Mouse (Mus musculus) lung, postnatal 0 days (tissue): Measurements from ENCODE around the gene Lrguk. TPM values are rescaled to one million over a fixed set of nuclear protein-coding genes. Genes with fewer than 3 reads are reported as not detected.

Experiments used
- ATAC-seq: fragments of 200-750 bp; cut with Nextera tagmentation; 2 replicates; pipeline ENCODE4 v1.8.0; 2017; ENCODE audit warnings: moderate library complexity
- DNase-seq: peaks from one replicate; pipeline ENCODE4 v3.0.0-alpha.2; 2016; ENCODE audit warnings: low spot score
- H3K27ac ChIP-seq: fragments of 300-500 bp; sonication (generic); 2 replicates; pipeline ENCODE4 v1.5.1; 2014; ENCODE audit warnings: antibody characterized with exemption, mild to moderate bottlenecking, low read length, mixed read lengths
- H3K27me3 ChIP-seq: fragments of 300-500 bp; sonication (generic); replicated peaks from 2 replicates; pipeline ENCODE4 v1.6.1; 2014; ENCODE audit warnings: low read length, mixed read lengths; ENCODE audit not compliant: insufficient read depth
- H3K36me3 ChIP-seq: fragments of 300-500 bp; sonication (generic); 2 replicates; pipeline ENCODE4 v1.6.1; 2014; ENCODE audit warnings: low read length, mixed read lengths; ENCODE audit not compliant: insufficient read depth
- H3K4me1 ChIP-seq: fragments of 300-500 bp; sonication (generic); 2 replicates; pipeline ENCODE4 v1.6.1; 2014; ENCODE audit warnings: antibody characterized with exemption, low read depth, low read length, mixed read lengths; ENCODE audit not compliant: insufficient read depth
- H3K4me2 ChIP-seq: fragments of 300-500 bp; sonication (generic); replicated peaks from 2 replicates; pipeline ENCODE4 v1.6.1; 2014; ENCODE audit warnings: low read depth, mild to moderate bottlenecking, low read length, moderate library complexity, mixed read lengths
- H3K4me3 ChIP-seq: fragments of 300-500 bp; sonication (generic); 2 replicates; pipeline ENCODE4 v1.5.1; 2014; ENCODE audit warnings: low read depth, low read length
- H3K9ac ChIP-seq: fragments of 300-500 bp; sonication (generic); replicated peaks from 2 replicates; pipeline ENCODE4 v1.6.1; 2014; ENCODE audit warnings: low read depth, mild to moderate bottlenecking
- H3K9me3 ChIP-seq: fragments of 300-500 bp; sonication (generic); 2 replicates; pipeline ENCODE4 v1.6.1; 2016; ENCODE audit warnings: low read length, mixed read lengths
- CTCF ChIP-seq: IDR thresholded peaks from 2 replicates; pipeline ENCODE4 v1.5.1; 2016; ENCODE audit warnings: antibody characterized with exemption, mild to moderate bottlenecking
- EP300 ChIP-seq: IDR thresholded peaks from 2 replicates; pipeline ENCODE4 v1.6.1; 2016; ENCODE audit warnings: antibody characterized with exemption, mild to moderate bottlenecking, control low read depth
- WGBS: fragments of 180-500 bp; shearing (Covaris S2); extraction: QIAGEN DNeasy Blood & Tissue Kit; methylation state at CpG from one replicate; pipeline ENCODE4 v1.1.7; 2014; 5-methylcytosine and 5-hydroxymethylcytosine counted together
- polyA plus RNA-seq: library from polyadenylated mRNA; unstranded; fragments of >200 nt; fragmentation: Nextera tagmentation; extraction: Ambion mirVana; gene quantifications from 2 replicates; pipeline ENCODE4 v1.2.1, GENCODE M21; 2015

Lrguk gene
- polyA plus RNA-seq, 1 experiment from 2014 or later = 3.6 TPM

DNA sequence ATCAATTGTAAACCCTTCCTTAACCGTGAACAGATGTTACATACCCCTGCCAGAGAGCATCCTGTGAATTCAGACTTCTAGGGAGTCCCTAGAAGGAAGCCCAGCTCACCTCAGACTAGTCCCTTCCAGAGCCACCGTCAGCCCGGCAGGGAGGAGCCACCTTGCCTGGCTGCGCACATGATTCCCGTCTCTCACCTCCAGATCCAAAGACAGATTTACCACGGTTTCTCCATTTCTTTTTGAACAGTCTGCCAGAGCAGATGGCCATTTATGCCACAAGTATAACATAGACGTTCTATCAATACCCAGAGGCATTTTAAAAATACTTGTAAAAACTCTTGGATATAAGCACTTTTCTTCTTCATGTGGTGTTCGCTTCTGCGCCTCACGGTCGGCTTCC, 46.3 kb downstream of the Lrguk start:
- Histone ChIP-seq H3K4me3 (no peak overlapping the region), H3K4me2 (no peak overlapping the region), H3K9ac (no peak overlapping the region), H3K9me3 (no peaks in the 10 kb centered on the region), H3K27ac (no peak overlapping the region), H3K36me3 (no peaks in the 10 kb centered on the region), H3K27me3 (no peaks in the 10 kb centered on the region), H3K4me1 (no peaks in the 10 kb centered on the region)
- TF ChIP-seq CTCF (no peak), EP300 (no peak)
- DNase-seq = no peak
- ATAC-seq = no peak
- 85% methylated on average over 11 of the region's 11 CpGs for WGBS

DNA sequence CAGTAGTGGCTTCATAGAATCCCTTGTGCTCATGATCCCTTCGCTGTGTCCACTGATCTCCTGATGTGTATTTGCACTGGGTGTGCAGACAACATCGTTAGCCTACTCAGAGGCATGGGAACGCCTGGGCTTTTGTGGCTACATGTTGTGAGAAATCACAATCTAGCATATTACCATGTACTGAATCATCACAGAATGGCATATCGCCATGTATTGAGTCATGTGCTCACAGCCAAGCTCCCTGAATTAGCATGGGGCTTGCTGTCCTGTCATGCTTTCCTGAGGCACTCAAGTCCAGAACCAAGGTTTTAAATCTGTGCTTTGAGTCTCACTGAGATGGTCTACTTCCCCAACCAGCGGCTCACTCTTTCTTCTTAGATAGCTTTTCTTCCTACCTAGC, 54.2 kb downstream of the Lrguk start:
- Histone ChIP-seq H3K9ac (no peak overlapping the region), H3K9me3 (no peaks in the 10 kb centered on the region), H3K36me3 (no peaks in the 10 kb centered on the region), H3K27me3 (no peaks in the 10 kb centered on the region), H3K4me1 (no peaks in the 10 kb centered on the region), H3K4me2 (no peak overlapping the region), H3K4me3 (no peak overlapping the region), H3K27ac (no peak overlapping the region)
- ATAC-seq = no peak
- 93% methylated on average over 5 of the region's 5 CpGs for WGBS
- no peak for TF ChIP-seq EP300
- TF ChIP-seq CTCF = no peak
- no peak for DNase-seq

DNA sequence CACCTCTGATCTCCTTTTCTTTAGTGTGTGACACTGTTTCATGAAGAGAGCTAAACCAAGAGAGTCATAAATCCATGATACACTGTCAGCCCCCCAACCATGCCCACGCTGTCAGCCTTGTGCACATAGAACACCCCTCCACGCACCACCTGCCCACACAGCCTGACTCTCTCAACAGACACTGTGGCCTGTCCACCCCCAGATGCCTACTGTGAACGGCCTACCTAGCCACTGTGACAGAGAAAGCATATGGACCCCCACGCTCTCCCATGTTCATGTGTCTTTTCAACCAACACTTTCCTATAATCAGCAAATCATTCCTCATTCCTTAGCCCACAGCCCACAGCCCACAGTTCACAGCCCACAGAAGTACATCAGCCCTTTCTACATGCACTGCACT, 58.5 kb downstream of the Lrguk start:
- ATAC-seq = no peak
- no peak for TF ChIP-seq EP300
- no peak for TF ChIP-seq CTCF
- Histone ChIP-seq H3K36me3 (no peaks in the 10 kb centered on the region), H3K4me3 (no peak overlapping the region), H3K27me3 (no peaks in the 10 kb centered on the region), H3K4me1 (no peaks in the 10 kb centered on the region), H3K27ac (no peak overlapping the region), H3K9ac (no peak overlapping the region), H3K9me3 (no peaks in the 10 kb centered on the region), H3K4me2 (no peak overlapping the region)
- no peak for DNase-seq
- WGBS = 71% methylated on average over 4 of the region's 4 CpGs

DNA sequence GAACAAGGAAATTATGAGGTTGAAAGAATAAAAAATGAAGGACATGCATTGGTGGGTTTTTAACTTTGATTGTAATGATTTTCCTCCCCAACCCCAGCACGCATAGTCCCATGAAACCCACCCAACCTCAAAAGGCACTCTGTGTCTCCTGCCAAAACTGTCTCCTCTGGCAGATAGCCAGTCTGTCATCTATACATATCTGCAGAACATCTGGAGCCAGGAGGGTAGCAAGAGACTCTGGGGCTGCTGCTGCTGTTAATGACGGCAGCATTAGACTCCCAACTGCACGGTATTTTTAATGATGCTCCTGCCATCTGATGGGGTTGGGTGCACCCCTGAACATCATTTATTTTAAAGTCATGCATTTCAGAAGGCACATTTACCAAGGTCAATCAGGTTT, 59.7 kb downstream of the Lrguk start:
- H3K36me3 ChIP-seq = no peaks in the 10 kb centered on the region
- ATAC-seq (no peak), DNase-seq (no peak)
- TF ChIP-seq EP300 = no peak
- TF ChIP-seq CTCF = no peak
- WGBS = 57% methylated on average over 3 of the region's 3 CpGs
- H3K9me3 ChIP-seq = no peaks in the 10 kb centered on the region
- H3K27me3 ChIP-seq = no peaks in the 10 kb centered on the region
- H3K4me2 ChIP-seq = no peak overlapping the region
- H3K9ac ChIP-seq = no peak overlapping the region
- H3K4me1 ChIP-seq = no peaks in the 10 kb centered on the region
- H3K4me3 ChIP-seq = no peak overlapping the region
- H3K27ac ChIP-seq = no peak overlapping the region

DNA sequence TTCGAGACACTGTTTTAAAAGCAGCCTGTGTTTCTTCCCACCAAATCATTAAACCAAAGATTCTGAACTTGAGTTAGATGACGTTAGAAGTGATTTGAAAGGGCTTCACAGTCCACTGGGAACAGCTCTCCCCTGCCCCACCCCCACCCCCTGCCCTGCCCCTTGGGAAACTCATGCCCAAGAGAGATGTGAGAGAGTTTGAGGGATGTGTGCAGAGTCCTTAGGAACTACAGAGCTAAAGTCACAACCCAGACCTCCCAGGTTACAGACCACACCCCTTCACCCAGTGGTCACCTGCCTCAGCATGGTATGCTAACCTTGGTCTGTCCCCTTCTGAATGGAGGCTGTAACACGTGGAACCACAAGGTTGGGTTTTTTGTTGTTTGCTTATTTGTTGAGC, 62.3 kb downstream of the Lrguk start:
- no peak overlapping the region for H3K4me3 ChIP-seq
- no peak overlapping the region for H3K9ac ChIP-seq
- TF ChIP-seq CTCF = no peak
- TF ChIP-seq EP300 = no peak
- no peaks in the 10 kb centered on the region for H3K36me3 ChIP-seq
- ATAC-seq (no peak), DNase-seq (no peak)
- no peak overlapping the region for H3K4me2 ChIP-seq
- 58% methylated on average over 3 of the region's 3 CpGs for WGBS
- H3K27ac ChIP-seq = no peak overlapping the region
- H3K9me3 ChIP-seq = no peaks in the 10 kb centered on the region
- H3K27me3 ChIP-seq = no peaks in the 10 kb centered on the region
- H3K4me1 ChIP-seq = no peaks in the 10 kb centered on the region

DNA sequence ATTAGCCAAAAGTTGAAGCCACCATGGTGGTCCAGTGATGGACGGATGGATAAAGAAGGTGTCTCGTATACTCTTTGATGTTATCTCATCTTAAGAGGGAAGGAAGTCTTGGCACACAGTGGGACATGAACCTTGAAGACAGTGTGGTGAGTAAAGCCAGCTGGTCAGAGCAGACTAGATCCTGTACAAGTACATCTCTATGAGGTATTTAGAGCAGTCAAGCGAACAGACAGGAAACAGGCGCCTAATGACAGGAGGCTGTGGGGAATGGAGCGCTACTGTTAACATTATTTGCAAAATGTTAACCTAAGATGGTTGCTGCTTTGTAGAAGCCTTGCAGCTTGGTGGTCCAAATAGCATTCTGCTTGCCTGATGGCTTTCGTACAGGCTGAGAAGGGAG, 67.0 kb downstream of the Lrguk start:
- no peaks in the 10 kb centered on the region for H3K4me1 ChIP-seq
- H3K36me3 ChIP-seq = no peaks in the 10 kb centered on the region
- DNase-seq (no peak), ATAC-seq (no peak)
- H3K9me3 ChIP-seq = no peaks in the 10 kb centered on the region
- no peaks in the 10 kb centered on the region for H3K27me3 ChIP-seq
- H3K4me2 ChIP-seq = no peak overlapping the region
- H3K27ac ChIP-seq = no peak overlapping the region
- no peak for TF ChIP-seq EP300
- TF ChIP-seq CTCF = no peak
- 52% methylated on average over 6 of the region's 6 CpGs for WGBS
- no peak overlapping the region for H3K9ac ChIP-seq
- no peak overlapping the region for H3K4me3 ChIP-seq

DNA sequence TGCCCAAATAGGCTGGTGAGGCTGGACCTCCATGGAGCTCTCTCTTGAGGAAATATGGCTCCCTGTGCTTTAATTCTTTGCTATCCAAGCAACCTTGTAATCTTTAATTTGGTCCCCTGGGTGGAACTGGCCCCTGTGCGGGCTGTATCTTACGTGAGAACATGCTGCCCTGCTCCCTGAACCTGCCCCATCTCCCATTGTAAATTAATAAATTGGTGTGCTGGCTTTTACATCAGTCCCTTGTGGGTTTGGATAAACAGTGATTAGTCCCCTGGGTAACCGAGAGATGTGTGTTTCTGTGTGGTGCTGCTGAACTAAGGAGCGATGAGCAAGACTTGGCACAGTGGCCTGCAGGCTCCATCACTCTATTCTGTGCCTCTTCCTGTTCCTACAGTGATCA, 67.7 kb downstream of the Lrguk start:
- ATAC-seq (no peak), DNase-seq (no peak)
- WGBS = 87% methylated on average over 4 of the region's 4 CpGs
- H3K4me2 ChIP-seq = no peak overlapping the region
- no peaks in the 10 kb centered on the region for H3K36me3 ChIP-seq
- H3K9ac ChIP-seq = no peak overlapping the region
- H3K27me3 ChIP-seq = no peaks in the 10 kb centered on the region
- H3K9me3 ChIP-seq = no peaks in the 10 kb centered on the region
- no peaks in the 10 kb centered on the region for H3K4me1 ChIP-seq
- TF ChIP-seq EP300 = no peak
- TF ChIP-seq CTCF = no peak
- no peak overlapping the region for H3K27ac ChIP-seq
- H3K4me3 ChIP-seq = no peak overlapping the region
